Mouse (Mus musculus): ENCODE data around the gene Myt1l. TPM values are rescaled to one million over a fixed set of nuclear protein-coding genes. Genes with fewer than 3 reads are reported as not detected.

Myt1l gene
- polyA plus RNA-seq, 1 experiment from 2014 or later, result 1.2 TPM

GRCm38 (mm10) chr12:29872156-29872815 is 344.1 kb downstream of the Myt1l start:
- Histone ChIP-seq H3K27me3 (no peaks in the 10 kb centered on the region), H3K4me3 (replicated peaks) (no peak overlapping the region), H3K4me1 (replicated peaks) (peaks cover 11% of the 10 kb centered on the region), H3K27ac (peak overlapping the region; percentile 53; the same call in 1 of the 2 replicates), H3K9ac (replicated peaks) (no peak overlapping the region), H3K9me3 (no peaks in the 10 kb centered on the region), H3K36me3 (no peaks in the 10 kb centered on the region), H3K4me2 (no peak overlapping the region)
- peak; percentile 78 for ATAC-seq (ENCODE audit: insufficient number of reproducible peaks, insufficient read depth, low FRiP score, low TSS enrichment, low read depth)
- 32% methylated on average over 7 of the region's 7 CpGs for whole genome bisulfite sequencing

GRCm38 (mm10) chr12:29873281-29873772 is 345.1 kb downstream of the Myt1l start:
- ATAC-seq (ENCODE audit: insufficient number of reproducible peaks, insufficient read depth, low FRiP score, low TSS enrichment, low read depth), result no peak
- Histone ChIP-seq H3K27ac (no peak overlapping the region), H3K4me3 (replicated peaks) (no peak overlapping the region), H3K9ac (replicated peaks) (no peak overlapping the region), H3K4me1 (replicated peaks) (peaks cover 11% of the 10 kb centered on the region), H3K4me2 (no peak overlapping the region), H3K9me3 (no peaks in the 10 kb centered on the region), H3K27me3 (no peaks in the 10 kb centered on the region), H3K36me3 (no peaks in the 10 kb centered on the region)
- 35% methylated on average over 1 of the region's 1 CpGs for WGBS

- Histone ChIP-seq H3K27me3 (no peaks in the 10 kb centered on the region), H3K36me3 (no peaks in the 10 kb centered on the region), H3K9ac (replicated peaks) (no peak overlapping the region), H3K9me3 (no peaks in the 10 kb centered on the region), H3K4me2 (no peak overlapping the region), H3K4me1 (replicated peaks) (no peaks in the 10 kb centered on the region), H3K4me3 (replicated peaks) (no peak overlapping the region), H3K27ac (no peak overlapping the region)
- 89% methylated on average over 10 of the region's 10 CpGs for WGBS
- no peak for ATAC-seq (ENCODE audit: insufficient number of reproducible peaks, insufficient read depth, low FRiP score, low TSS enrichment, low read depth)
Measured at GRCm38 (mm10) chr12:29877977-29878376, 349.8 kb downstream of the Myt1l start.

- no peak overlapping the region for H3K4me3 ChIP-seq (replicated peaks)
- no peaks in the 10 kb centered on the region for H3K36me3 ChIP-seq
- WGBS, result 28% methylated on average over 9 of the region's 9 CpGs
- H3K27me3 ChIP-seq, result no peaks in the 10 kb centered on the region
- H3K4me1 ChIP-seq (replicated peaks), result no peaks in the 10 kb centered on the region
- no peak overlapping the region for H3K9ac ChIP-seq (replicated peaks)
- H3K9me3 ChIP-seq, result no peaks in the 10 kb centered on the region
- no peak overlapping the region for H3K4me2 ChIP-seq
- H3K27ac ChIP-seq, result no peak overlapping the region
- ATAC-seq (ENCODE audit: insufficient number of reproducible peaks, insufficient read depth, low FRiP score, low TSS enrichment, low read depth), result no peak
Measured at GRCm38 (mm10) chr12:29882871-29883617, 354.9 kb downstream of the Myt1l start.

GRCm38 (mm10) chr12:29884376-29884775 is 356.2 kb downstream of the Myt1l start:
- Histone ChIP-seq H3K27ac (no peak overlapping the region), H3K4me3 (replicated peaks) (no peak overlapping the region), H3K4me2 (no peak overlapping the region), H3K4me1 (replicated peaks) (no peaks in the 10 kb centered on the region), H3K9me3 (no peaks in the 10 kb centered on the region), H3K36me3 (no peaks in the 10 kb centered on the region), H3K9ac (replicated peaks) (no peak overlapping the region), H3K27me3 (no peaks in the 10 kb centered on the region)
- 79% methylated on average over 5 of the region's 5 CpGs for WGBS
- no peak for ATAC-seq (ENCODE audit: insufficient number of reproducible peaks, insufficient read depth, low FRiP score, low TSS enrichment, low read depth)

GRCm38 (mm10) chr12:29894669-29895068 is 366.5 kb downstream of the Myt1l start:
- no peak overlapping the region for H3K4me3 ChIP-seq (replicated peaks)
- H3K27me3 ChIP-seq, result no peaks in the 10 kb centered on the region
- 19% methylated on average over 3 of the region's 3 CpGs for WGBS
- H3K9me3 ChIP-seq, result no peaks in the 10 kb centered on the region
- H3K4me1 ChIP-seq (replicated peaks), result no peaks in the 10 kb centered on the region
- H3K27ac ChIP-seq, result no peak overlapping the region
- H3K4me2 ChIP-seq, result no peak overlapping the region
- H3K36me3 ChIP-seq, result no peaks in the 10 kb centered on the region
- H3K9ac ChIP-seq (replicated peaks), result no peak overlapping the region
- no peak for ATAC-seq (ENCODE audit: insufficient number of reproducible peaks, insufficient read depth, low FRiP score, low TSS enrichment, low read depth)

GRCm38 (mm10) chr12:29897533-29898085 is 369.4 kb downstream of the Myt1l start:
- Histone ChIP-seq H3K4me1 (replicated peaks) (no peaks in the 10 kb centered on the region), H3K9ac (replicated peaks) (no peak overlapping the region), H3K27me3 (no peaks in the 10 kb centered on the region), H3K27ac (no peak overlapping the region), H3K4me3 (replicated peaks) (no peak overlapping the region), H3K4me2 (no peak overlapping the region), H3K36me3 (no peaks in the 10 kb centered on the region), H3K9me3 (no peaks in the 10 kb centered on the region)
- WGBS, result 75% methylated on average over 3 of the region's 3 CpGs
- ATAC-seq (ENCODE audit: insufficient number of reproducible peaks, insufficient read depth, low FRiP score, low TSS enrichment, low read depth), result no peak

- WGBS, result 67% methylated on average over 4 of the region's 4 CpGs
- Histone ChIP-seq H3K36me3 (no peaks in the 10 kb centered on the region), H3K27ac (no peak overlapping the region), H3K4me1 (replicated peaks) (0 out of 2 replicates have a peak, but pooled peaks cover 3% of the 10 kb centered on the region), H3K4me3 (replicated peaks) (no peak overlapping the region), H3K9ac (replicated peaks) (no peak overlapping the region), H3K27me3 (no peaks in the 10 kb centered on the region), H3K9me3 (no peaks in the 10 kb centered on the region), H3K4me2 (no peak overlapping the region)
- ATAC-seq (ENCODE audit: insufficient number of reproducible peaks, insufficient read depth, low FRiP score, low TSS enrichment, low read depth), result no peak
Measured at GRCm38 (mm10) chr12:29904101-29904874, 376.1 kb downstream of the Myt1l start.

- Histone ChIP-seq H3K36me3 (no peaks in the 10 kb centered on the region), H3K4me3 (replicated peaks) (no peak overlapping the region), H3K4me1 (replicated peaks) (0 out of 2 replicates have a peak, but pooled peaks cover 3% of the 10 kb centered on the region), H3K4me2 (no peak overlapping the region), H3K27me3 (no peaks in the 10 kb centered on the region), H3K27ac (no peak overlapping the region), H3K9ac (replicated peaks) (no peak overlapping the region), H3K9me3 (no peaks in the 10 kb centered on the region)
- ATAC-seq (ENCODE audit: insufficient number of reproducible peaks, insufficient read depth, low FRiP score, low TSS enrichment, low read depth), result no peak
- 42% methylated on average over 2 of the region's 2 CpGs for WGBS
Measured at GRCm38 (mm10) chr12:29907056-29907455, 378.9 kb downstream of the Myt1l start.

- H3K27me3 ChIP-seq, result no peaks in the 10 kb centered on the region
- H3K4me1 ChIP-seq (replicated peaks), result no peaks in the 10 kb centered on the region
- H3K4me3 ChIP-seq (replicated peaks), result no peak overlapping the region
- H3K27ac ChIP-seq, result no peak overlapping the region
- no peak overlapping the region for H3K9ac ChIP-seq (replicated peaks)
- no peaks in the 10 kb centered on the region for H3K36me3 ChIP-seq
- WGBS, result 79% methylated on average over 3 of the region's 3 CpGs
- no peak overlapping the region for H3K4me2 ChIP-seq
- peaks cover 5% of the 10 kb centered on the region; the same call in 1 of the 2 replicates for H3K9me3 ChIP-seq
- no peak for ATAC-seq (ENCODE audit: insufficient number of reproducible peaks, insufficient read depth, low FRiP score, low TSS enrichment, low read depth)
Measured at GRCm38 (mm10) chr12:29916139-29916538, 388.0 kb downstream of the Myt1l start.

GRCm38 (mm10) chr12:29916807-29917206 is 388.6 kb downstream of the Myt1l start:
- no peak for ATAC-seq (ENCODE audit: insufficient number of reproducible peaks, insufficient read depth, low FRiP score, low TSS enrichment, low read depth)
- Histone ChIP-seq H3K36me3 (no peaks in the 10 kb centered on the region), H3K9me3 (peaks cover 5% of the 10 kb centered on the region; the same call in 1 of the 2 replicates), H3K27ac (no peak overlapping the region), H3K4me1 (replicated peaks) (no peaks in the 10 kb centered on the region), H3K9ac (replicated peaks) (no peak overlapping the region), H3K4me2 (no peak overlapping the region), H3K27me3 (no peaks in the 10 kb centered on the region), H3K4me3 (replicated peaks) (no peak overlapping the region)
- 84% methylated on average over 6 of the region's 6 CpGs for WGBS

All from limb, embryonic 12.5 days (tissue).